Mouse (Mus musculus) right cerebral cortex, postnatal 10 days (tissue): ENCODE measurements around the gene Gm28047.

Experiments used
- DNase-seq, 2 experiments: peaks; one replicate each; pipeline ENCODE4 v3.0.0; 2021; ENCODE audit warnings: low spot score in 2 of 2

Gm28047 gene

DNA sequence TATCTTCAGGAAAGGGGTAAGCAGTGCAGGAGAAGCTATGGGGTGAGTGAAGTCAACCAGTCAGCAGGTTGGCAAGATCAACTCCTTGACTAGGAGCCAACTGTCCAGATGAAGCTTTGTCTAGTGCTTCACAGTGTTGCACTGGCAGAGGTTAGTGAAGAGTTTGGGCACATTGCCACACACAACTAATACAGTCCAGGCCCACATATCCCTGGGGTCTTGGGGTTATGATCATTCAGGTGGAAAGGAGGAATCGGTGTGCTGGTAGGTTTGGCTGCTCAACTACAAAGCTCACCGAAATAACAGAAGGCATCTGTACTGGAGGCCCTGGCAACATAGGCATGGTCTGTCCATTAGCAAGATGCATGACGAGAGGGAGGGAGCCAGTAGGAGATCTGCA lies 77.4 kb downstream of the Gm28047 start:
- DNase-seq: no peak

DNA sequence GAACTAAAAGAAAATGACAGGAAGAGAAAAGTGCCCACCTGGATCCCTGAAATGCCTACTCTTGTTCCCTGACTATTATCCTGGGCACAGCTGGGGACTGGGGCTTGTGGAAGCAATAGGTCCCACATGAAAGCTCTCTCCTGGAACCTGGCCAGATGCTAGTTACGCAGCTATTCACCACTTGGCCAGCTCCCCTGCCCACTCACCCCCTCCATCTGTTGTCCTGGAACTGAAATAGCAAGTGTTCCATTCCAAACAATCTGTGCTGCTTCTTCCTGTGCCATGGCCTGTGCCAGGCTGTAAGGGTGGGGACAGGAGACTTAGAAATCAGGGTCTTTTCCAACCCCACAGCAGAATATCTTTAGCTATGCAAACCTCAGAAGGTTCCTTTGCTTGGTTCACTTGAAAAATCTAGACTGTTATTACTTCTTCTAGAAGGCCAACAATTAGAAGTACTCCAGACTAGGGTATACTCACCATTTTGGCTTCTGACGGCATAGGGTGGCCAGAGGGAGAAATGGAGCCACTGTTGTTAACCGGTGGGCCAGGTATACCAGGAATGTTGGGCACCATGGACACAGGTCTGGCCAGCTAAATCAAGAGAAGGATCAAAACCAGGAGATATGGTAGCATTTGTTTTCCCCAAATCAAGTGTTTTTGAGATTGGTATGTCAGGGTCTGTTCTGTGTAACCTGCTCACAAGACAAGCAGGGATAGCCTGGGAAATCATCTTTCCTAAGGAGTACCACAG lies 78.0 kb downstream of the Gm28047 start:
- DNase-seq: peak; percentile 87 to 91

DNA sequence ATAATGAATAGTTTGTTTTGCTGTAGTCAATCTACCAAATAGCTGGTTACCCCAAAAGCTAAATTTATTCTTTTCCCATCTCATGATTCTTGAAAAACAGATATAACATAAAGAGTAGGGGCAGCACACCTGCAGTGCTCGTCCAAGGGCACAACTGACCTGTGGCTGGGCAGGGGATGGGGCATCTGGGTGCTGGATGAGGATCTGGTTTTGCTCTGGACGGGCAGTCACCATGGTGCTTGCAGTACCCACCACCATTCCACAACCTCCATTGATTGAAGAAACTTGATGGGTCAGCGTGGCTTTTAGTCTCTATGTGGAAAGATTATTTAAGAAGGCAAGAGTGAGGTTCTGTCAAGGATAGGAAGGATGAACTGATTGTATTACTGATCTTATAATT lies 78.6 kb downstream of the Gm28047 start:
- DNase-seq: no peak

DNA sequence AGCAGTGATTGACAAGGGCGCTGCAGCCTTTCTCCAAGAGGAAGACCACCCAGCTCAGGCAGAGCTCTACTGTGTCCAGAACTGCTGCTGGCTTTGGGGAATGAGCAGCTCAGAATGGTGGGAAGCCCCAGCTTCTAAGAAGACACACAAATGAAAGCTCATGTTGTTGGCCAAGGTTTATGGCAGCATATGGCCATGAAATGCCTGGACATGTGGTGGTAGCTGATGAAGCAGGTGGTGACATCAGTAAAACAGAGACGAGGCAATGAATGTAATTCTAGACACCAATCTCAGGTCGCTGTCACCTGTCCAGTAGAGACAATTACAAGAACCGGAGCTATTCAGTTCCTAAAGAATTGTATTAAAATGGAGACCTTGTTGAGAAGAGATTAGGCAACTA lies 80.1 kb downstream of the Gm28047 start:
- DNase-seq: no peak

DNA sequence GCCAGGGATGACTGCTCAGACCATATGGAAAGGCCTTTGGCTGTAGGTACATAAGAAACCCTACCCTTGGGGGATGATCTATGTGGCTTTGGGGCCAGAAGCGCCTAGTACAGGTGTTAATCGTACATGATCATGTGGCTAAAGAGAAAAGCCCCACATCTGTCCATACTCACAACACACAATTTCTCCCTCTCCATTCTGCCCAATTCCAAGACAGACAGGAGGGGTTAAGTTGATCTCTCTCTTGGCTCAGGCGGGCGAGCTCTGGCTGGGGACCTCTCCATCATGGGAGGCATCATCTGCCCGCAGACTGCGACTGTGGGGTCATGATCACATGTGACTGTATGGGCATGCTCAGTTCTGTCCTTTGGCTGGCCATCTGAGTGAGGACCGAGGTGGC lies 90.9 kb downstream of the Gm28047 start:
- no peak for DNase-seq

DNA sequence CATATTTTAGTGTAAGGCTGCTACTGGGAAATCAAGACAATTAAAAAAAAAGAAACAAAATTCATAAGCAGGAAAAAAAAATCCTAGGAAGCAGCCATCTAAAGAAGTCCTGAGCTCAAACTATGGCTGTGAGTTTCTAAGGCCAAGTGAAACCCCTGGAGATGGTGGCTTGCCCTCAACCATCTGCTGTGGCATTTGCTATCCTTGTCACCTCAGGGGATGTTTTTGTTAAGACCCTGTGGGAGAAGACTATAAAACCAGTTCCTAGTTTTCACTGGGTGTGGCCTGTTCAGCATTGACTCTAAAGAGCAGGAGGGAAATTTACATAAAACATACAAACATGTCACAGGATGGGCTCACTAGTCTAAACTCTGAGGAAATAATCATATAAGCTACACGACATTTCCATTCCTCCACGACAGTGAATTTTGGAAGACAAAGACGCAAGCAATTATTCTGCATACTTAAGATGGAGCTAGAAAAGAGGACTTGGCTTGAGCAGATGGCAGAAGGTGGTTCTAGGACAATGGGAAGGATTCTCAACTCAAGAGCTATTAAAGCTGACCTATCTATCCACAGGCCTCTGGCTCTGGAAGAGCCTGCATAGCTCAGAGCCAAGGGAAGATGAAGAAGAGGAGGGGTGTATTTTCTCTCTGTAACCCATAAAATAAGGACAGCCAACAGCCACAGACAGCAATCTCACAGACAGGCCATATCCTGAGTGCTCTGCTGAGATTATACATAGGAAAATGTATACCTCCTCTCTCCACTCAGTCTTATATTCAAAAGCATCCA lies 92.6 kb downstream of the Gm28047 start:
- no peak for DNase-seq

DNA sequence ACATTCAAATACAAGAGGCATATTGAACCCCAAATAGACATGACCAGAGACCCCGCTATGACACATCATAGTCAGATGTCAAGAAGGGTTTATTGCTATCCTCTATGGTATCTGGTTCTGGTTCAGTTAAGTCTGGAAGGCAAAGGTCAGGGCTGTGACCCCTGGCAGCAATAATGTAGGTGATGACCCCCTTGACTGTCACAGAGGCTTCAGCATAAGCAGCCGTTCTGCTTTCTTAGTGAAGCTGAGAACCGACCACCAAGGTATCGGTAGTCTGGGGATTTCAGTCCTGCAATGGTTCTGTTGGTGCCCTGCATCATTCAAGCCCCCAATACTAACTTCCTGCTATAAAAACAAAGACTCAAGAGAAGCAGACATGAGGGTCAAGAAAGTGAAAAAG lies 93.3 kb downstream of the Gm28047 start:
- no peak for DNase-seq

DNA sequence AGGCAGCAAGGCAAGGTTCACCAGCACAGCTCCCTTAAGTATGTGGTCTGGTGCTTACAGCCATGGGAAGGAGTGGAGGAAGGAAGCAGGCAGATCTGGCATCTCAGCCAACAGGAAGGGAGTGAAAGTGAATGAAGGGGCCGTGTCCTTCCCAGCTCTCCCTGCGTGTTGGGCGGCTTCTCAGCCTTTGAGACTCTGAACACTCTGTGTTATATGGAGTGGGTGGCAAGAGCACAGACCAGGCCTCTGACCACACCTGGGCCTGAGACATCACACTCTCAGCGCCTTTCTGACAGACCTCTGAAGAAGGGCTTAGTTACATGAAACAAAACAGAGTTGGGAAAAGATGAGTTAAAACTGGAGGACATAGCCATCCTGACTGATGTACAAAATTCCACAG lies 94.3 kb downstream of the Gm28047 start:
- DNase-seq: no peak

DNA sequence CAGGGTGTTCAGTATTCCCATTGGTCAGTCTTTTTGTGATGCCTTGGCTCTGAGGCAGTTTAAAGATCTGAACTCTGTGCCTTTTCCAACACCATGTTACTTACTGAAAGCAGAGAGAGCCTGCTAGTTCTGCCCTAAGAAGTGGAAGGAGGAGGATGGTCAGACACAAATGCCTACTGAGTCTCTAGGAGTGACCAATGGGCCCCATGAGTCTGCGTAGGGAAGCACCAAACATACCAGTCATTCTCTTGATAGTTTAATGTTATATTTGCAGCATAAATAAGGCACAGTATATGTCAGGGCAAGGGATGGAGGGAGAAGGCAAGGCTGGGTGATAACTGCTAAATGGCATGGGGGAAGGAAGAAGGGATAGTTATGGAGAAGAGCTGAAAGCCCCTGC lies 96.5 kb downstream of the Gm28047 start:
- DNase-seq: no peak

DNA sequence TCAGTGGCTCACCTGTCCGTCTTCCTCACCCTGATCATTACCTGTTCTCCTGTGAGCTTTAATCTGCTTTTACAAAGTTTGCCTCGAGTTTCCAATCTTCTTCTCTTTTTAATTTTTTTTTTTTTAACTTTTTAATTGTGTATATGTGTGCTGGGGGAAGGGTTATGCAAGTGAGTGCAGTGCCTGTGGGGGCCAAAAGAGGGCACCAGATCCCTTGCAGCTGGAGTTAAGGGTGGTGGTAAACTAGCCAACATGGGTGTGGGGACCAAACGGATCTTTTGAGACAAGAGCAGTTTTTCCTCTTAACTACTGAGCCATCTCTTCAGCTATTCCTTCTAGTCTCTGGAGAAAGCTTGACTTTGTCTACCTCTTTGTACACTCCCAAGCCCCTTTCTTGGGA lies 96.9 kb downstream of the Gm28047 start:
- peak in 1 of 2 experiments; percentile 13 for DNase-seq

DNA sequence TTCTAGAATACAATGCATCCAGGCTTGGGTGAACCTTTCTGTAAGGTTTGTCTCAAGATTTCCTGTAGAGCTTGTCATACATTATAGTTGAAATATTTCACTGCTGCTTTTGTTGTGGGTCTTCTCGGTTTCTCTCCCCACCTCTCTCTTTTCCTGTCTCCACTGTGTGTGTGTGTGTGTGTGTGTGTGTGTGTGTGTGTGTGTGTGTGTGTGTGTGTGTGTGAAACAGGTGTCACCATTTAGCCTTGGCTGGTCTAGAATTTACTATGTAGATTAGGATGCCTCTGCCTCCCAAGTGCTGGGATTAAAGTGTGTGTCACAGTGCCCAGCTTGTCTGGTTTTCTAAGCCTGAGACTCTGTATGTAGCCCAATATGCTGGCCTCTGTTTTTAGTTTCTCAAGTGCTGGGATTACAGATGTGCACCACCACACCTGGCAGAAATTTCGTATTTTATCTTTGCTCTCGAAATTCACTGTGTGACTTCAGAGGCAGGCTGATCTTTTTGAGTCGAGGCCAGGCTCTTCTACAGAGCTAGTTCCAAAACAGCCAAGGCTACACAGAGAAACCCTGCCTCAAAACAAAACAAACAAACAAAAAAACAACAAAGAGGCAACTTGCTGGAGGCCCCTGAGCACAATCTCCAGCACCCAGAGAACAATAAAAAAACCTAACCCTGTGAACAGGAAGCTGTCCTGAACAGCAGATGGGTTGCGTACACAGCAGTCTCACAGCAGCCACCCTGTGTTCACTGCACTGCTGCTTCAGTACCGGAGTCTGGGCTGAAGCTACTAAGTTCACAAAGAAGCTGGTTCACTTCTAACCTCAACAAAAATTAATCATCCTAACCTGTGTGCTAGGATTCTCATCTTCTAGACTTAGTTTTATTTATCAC lies 98.5 kb downstream of the Gm28047 start:
- peak in 1 of 2 experiments; percentile 9 for DNase-seq

DNA sequence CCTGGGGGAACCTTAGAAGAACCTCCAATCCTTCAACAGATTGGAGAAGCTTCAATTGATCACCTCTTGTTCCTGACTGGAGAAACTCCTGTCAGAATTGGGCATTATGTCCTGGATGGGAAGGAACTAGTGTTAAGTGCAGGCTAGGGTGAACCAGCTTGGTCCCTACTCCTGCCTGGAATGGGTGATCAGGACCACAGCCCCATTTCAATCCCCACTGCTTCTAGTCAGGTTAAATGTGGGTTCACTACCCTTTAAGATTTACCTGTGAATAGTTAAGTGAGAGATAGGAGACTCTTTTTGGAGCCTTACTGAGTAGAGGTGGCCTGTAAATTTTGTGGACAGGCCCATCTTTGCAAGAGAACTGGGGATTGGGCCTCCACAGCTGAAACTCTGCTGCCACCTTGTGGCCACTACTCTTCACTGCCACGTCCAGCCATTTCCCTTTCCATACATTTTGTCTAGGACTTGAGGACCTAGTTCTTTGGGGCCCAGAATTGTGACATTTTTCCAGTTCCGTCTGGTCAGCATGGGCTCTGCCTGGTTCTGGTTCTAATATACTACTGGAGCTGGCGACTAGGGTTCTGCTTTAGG lies 99.9 kb downstream of the Gm28047 start, which contains the start of gene Npff:
Npff (minus strand) TSS at position 51 of the 594 bp plus-strand sequence.
- peak; percentile 81 to 85 for DNase-seq

DNA sequence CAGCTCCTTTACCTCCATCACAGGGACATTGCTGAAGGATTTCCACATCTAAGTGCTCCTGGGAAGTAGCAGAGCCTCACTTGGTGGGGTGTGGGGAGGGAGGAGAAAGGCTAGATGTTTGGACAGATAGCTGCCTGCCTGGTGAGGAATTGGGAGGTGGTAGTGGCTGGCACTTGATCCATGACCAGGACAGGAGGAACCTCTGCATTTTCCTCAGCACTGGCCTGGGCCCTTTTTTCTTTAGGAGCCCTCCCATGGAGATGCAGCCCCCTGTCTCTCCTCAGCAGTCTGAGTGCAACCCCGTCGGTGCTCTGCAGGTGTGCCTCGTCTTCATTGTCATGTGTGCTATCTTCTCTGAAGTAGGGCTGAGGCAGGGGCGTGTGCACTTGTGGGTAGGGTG lies 103.4 kb downstream of the Gm28047 start:
- peak in 1 of 2 experiments; percentile 22 for DNase-seq

DNA sequence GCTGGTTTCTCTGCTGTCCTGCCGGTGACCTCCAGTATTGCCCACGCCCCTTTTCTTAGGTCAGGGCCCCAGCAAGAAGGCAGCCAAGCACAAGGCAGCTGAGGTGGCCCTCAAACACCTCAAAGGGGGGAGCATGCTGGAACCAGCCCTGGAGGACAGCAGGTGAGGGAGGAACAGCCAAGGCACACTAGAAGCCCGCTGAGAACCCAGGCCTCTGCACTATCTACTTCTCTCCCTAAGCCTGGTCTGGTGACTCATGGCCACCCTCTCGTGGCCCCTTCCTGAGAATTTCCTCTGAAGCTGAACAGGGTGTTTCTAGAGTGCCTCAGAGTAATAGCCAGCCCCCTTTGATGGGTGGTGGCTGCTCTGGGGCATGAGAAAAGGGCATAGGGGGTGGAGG lies 104.5 kb downstream of the Gm28047 start:
- DNase-seq: peak in 1 of 2 experiments; percentile 31

DNA sequence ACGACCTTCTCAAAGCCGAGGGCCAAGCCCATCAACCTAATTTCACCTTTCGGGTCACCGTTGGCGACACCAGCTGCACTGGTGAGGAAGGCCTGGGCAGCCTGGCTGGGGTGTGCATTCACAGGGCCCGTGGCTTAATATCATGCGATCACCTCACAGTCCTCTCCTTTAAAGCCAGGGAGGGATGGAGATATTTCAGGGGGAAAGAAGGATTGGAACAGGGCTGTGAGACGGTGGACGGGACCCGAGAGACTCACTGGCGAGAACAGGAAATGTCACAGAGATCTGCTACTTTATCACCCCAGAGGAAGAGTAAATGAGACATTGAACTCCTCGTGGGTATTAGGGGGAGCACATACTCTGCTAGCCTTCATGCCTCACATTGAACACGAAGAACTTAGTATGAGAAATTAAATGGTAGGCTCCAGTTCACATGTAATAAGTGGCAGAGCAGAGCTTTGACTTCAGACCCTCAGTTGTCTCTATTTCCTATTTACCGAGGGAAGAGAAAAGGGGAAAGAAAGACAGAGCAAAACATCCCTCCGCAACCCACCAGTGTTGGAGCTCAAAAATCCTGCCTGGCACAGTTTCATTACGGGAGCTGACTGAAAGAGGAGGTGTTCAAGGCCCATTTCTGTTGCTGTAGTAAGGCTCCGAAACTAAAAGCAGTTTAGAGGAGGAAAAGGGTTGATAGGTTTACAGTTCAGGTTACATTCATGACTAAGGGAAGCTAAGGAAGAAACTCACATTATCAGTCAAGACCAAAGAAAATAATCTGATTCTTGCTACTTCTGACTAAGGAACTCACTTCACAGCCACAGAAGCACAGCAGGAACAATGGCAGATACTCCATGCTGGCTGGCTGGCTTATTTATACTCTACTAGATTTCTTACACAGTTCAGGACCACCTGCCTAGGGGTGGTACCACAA lies 105.4 kb downstream of the Gm28047 start:
- DNase-seq: no peak

DNA sequence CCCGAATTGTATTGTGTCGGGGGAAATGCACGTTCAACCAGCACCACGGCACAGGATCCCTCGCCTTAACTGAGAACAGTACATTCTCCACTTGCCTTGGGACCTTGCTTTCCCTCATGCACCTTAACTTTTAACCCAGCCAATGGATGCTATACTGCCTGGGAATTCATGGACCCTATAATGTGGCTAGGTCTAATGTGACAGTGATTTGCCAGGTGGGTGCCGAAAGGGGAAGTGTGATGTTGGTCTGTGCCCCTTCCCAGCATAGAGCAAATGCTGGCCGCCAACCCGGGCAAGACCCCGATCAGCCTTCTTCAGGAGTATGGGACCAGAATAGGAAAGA lies 106.0 kb downstream of the Gm28047 start:
- DNase-seq: no peak

DNA sequence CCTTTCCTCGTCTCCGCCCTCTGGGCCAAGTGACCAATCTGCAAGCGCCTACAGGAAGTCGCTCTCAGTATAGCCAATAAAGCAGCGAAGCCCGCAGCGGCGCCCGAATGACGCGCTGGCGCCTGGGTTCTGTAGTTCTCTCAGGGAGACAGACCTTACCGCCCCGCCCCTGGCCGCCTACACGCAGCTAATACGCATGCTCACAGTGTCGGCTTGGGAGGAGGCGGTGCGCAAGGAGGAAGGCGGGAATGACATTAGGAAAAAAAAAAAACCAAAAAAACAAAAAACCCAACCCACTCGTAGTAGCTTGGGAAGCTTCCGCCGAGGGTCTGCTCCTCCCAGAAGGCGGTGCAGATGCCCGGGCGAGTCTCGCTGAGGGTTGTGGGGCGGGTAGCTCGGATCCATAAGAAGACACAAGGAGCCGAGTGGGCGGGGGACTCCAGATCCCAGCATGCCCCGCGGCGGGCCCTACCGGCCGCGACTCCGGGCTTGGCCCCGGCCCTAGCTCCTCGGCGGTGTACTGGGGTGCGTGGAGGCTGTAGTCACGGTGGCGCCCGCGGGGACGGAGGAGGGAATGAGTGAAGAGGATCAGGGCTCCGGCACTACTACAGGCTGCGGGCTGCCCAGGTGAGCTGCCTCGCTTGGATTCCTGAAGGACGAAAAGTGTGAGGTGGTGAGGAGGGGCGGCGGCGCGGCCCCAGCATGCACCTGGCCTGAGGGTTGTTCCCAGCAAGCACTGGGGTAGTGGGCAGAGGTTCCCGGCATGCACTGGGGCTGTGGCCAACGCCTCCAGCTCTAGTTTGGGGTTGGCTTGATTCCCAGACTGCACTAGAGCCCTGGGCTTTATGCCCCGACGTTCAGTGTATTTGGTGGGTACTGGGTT lies 106.7 kb downstream of the Gm28047 start, which contains the start of gene Tarbp2:
Tarbp2 (plus strand) TSS at position 217 of the 883 bp plus-strand sequence.
- peak; percentile 100 for DNase-seq

DNA sequence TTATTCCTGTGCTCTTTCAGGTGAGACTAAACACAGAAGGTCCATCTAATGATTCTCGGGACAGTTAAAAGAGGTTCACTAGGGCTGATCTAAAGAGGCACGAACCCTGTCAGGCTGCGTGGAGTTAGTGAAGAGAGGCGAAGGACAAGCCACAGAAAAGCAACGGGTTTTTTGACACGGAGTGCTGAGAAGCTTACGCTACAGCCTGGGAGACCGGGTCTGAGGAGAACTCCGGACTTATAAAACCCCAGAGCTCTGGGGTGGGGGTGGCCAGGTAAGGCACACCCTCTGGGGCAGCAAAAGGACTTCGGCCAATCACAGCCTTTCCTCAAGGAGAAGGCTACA lies 107.3 kb downstream of the Gm28047 start:
- DNase-seq: no peak

DNA sequence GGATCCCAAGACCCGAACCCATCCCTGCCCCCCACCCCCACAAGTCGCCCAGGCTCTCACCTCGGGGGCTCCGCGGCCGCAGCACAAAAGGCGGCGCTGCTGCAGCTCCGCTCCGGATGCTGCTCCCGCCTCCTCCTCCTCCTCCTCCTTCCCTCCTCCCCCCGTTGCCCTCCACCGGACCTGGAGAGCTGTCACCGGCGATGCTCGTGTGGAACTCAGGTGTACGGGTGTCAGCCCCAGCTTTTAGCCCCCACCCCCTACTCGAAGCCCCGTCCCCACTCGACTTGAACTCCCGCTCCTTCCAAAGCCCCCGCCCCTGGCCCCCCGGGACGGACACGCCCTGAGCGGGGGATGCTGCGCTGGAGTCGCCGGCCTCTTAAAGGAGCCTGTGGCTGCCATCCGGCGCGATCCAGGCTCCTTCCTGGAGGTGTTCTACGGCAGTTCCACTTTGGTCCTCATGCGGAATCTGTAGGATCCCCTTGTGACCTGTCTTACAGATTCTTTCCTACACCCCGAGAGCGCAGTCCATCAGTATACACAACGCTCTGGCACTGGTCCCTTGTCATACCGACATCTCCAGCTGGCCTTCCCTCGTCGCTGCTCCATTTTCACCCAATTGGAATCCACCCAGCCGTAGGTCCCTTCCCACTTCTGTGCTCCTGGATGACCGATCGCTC lies 108.0 kb downstream of the Gm28047 start, which contains the start of gene Map3k12:
Map3k12 (minus strand) TSS at position 337 of the 677 bp plus-strand sequence.
- DNase-seq: peak; percentile 87 to 88
